In genomic region chr10:76374981-76375380, GRCm38 (mm10) we compare ENCODE assay signal across 19 mouse cellular contexts. TPM values are rescaled to one million over a fixed set of nuclear protein-coding genes. Genes with fewer than 3 reads are reported as not detected.
DNase-seq lines count a peak whose midpoint lies in the region; ATAC-seq and TF ChIP-seq lines count a peak whose summit lies in the region.
"Had no signal": no experiment of that assay in that cellular context is flagged by ENCODE, and none has a peak within 500 bp of the region (broad histone marks: within the 10 kb centered on the region; RNA-seq: fewer than 3 reads in every experiment).

No protein-coding gene starts in this region.

- H3K9ac ChIP-seq in midbrain, postnatal 0 days (replicated peaks; ENCODE audit: low read length, poor library complexity, severe bottlenecking) = no peak overlapping the region
- H3K9ac ChIP-seq: forebrain, embryonic 13.5 days; forebrain, postnatal 0 days; heart, embryonic 15.5 days; hindbrain, embryonic 13.5 days had no signal

- H3K4me1 ChIP-seq in midbrain, postnatal 0 days (ENCODE audit: insufficient read depth, low read length) = no peaks in the 10 kb centered on the region
- no peaks in the 10 kb centered on the region for H3K4me1 ChIP-seq in heart, embryonic 10.5 days
- H3K4me1 ChIP-seq: embryonic facial prominence, embryonic 10.5 days; forebrain, embryonic 13.5 days; heart, embryonic 15.5 days; hindbrain, embryonic 13.5 days had no signal

- H3K27ac ChIP-seq in midbrain, postnatal 0 days (ENCODE audit: low read depth, low read length) = no peak overlapping the region
- H3K27ac ChIP-seq in heart, embryonic 10.5 days = no peak overlapping the region
- H3K27ac ChIP-seq: embryonic facial prominence, embryonic 10.5 days; forebrain, embryonic 13.5 days; heart, embryonic 15.5 days; hindbrain, embryonic 13.5 days; hindbrain, postnatal 0 days had no signal

- 94% methylated on average over 18 of the region's 18 CpGs for WGBS in midbrain, postnatal 0 days
- WGBS in heart, embryonic 10.5 days = 92% methylated on average over 18 of the region's 18 CpGs

- ATAC-seq in frontal cortex, adult (ENCODE audit: low TSS enrichment) = peak; percentile 42; the same call in 1 of the 2 replicates
- ATAC-seq in midbrain, postnatal 0 days (ENCODE audit: low FRiP score) = no peak
- ATAC-seq: forebrain, embryonic 13.5 days; forebrain, postnatal 0 days; hindbrain, postnatal 0 days had no signal

- no peaks in the 10 kb centered on the region for H3K27me3 ChIP-seq in midbrain, postnatal 0 days (ENCODE audit: insufficient read depth, low read length)
- H3K27me3 ChIP-seq in heart, embryonic 10.5 days (ENCODE audit: insufficient read depth, poor library complexity, severe bottlenecking) = no peaks in the 10 kb centered on the region
- H3K27me3 ChIP-seq: forebrain, embryonic 13.5 days; heart, embryonic 15.5 days; hindbrain, embryonic 13.5 days had no signal

- no peak overlapping the region for H3K4me3 ChIP-seq in midbrain, postnatal 0 days (ENCODE audit: low read depth, low read length)
- H3K4me3 ChIP-seq in heart, embryonic 10.5 days = no peak overlapping the region
- H3K4me3 ChIP-seq: embryonic facial prominence, embryonic 10.5 days; forebrain, embryonic 13.5 days; heart, embryonic 15.5 days; hindbrain, embryonic 13.5 days had no signal

- no peak overlapping the region for H3K4me2 ChIP-seq in midbrain, postnatal 0 days (ENCODE audit: low read depth, low read length, poor library complexity, severe bottlenecking)
- H3K4me2 ChIP-seq: forebrain, embryonic 13.5 days; heart, embryonic 11.5 days; heart, embryonic 15.5 days; hindbrain, embryonic 13.5 days had no signal

- DNase-seq in frontal cortex, postnatal 25 days (ENCODE audit: low spot score in 2 of 2) = no peak
- peak; percentile 21 for DNase-seq in ES-CJ7 (ENCODE audit: low read depth, low spot score)
- DNase-seq in adrenal gland, postnatal 14 days = peak; percentile 46
- no peak for DNase-seq in cerebellum, adult 9-10 months
- no peak for DNase-seq in midbrain, postnatal 0 days (ENCODE audit: low spot score)
- DNase-seq in heart, embryonic 10.5 days (ENCODE audit: low spot score) = no peak
- DNase-seq: cerebellum, adult 11-12 months; cerebellum, adult 9-11 months; forebrain, postnatal 0 days; heart, adult 18-20 months; heart, postnatal 14 days; kidney, adult 11 months had no signal

- no peak for TF ChIP-seq CTCF in midbrain, postnatal 0 days (IDR thresholded peaks at IDR 0.05)

- H3K9me3 ChIP-seq in midbrain, postnatal 0 days (ENCODE audit: low read length) = no peaks in the 10 kb centered on the region
- H3K9me3 ChIP-seq in heart, embryonic 10.5 days = no peaks in the 10 kb centered on the region
- H3K9me3 ChIP-seq: embryonic facial prominence, embryonic 10.5 days; forebrain, embryonic 13.5 days; heart, embryonic 15.5 days; hindbrain, embryonic 13.5 days had no signal

- H3K36me3 ChIP-seq in midbrain, postnatal 0 days (ENCODE audit: insufficient read depth, low read length) = peaks cover 24% of the 10 kb centered on the region
- H3K36me3 ChIP-seq in heart, embryonic 10.5 days = peaks cover 86% of the 10 kb centered on the region

RNA-seq across cellular contexts. Expression of gene Dip2a, which starts 29.9 kb away (rescaled TPM):
- total RNA-seq in adrenal gland, postnatal 14 days (2021) = 31.1 and 31.6 TPM in 2 replicates
- 57.0 and 60.7 TPM in 2 replicates for total RNA-seq in midbrain, postnatal 0 days (2014; rRNA removed)
- polyA plus RNA-seq in midbrain, postnatal 0 days (2015; fragmentation: Nextera tagmentation; extraction: Ambion mirVana) = 11.5 and 12.9 TPM in 2 replicates
- 8.0 and 9.1 TPM in 2 replicates for polyA plus RNA-seq in heart, embryonic 10.5 days (2016; fragmentation: Nextera tagmentation; extraction: Ambion mirVana)

Comparison
In these comparisons a context has a peak if more than half of its experiments do, and no peak if none do; other contexts are left out.
1. DNase-seq: peak in ES-CJ7 (single experiment) and adrenal gland, postnatal 14 days (single experiment); none in frontal cortex, postnatal 25 days (0 of 2), cerebellum, adult 9-10 months (single experiment), midbrain, postnatal 0 days (single experiment) and heart, embryonic 10.5 days (single experiment).